Mouse (Mus musculus): ENCODE data around the gene Rgs12.

The Rgs12 gene

DNA sequence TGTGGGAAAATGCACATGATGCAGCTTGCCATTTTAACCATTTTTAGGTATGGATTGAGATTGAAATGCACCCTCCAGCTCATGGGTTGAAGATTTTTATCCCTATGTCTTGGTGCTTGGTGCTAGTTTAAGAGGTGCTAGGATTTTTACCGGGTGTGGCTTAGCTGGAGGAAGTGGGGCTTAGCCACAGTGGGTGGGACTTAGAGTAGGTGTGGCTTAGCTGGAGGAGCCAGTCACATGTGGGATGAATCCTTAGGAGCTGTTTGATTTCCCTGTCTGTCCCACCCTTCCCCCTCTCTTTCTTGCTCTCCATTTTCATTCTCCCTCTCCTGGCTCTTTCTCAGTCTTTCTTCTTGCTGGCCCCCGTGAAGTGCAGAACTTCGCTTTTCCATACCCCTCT lies 32.5 kb downstream of the Rgs12 start:
- DNase-seq, result no peak

DNA sequence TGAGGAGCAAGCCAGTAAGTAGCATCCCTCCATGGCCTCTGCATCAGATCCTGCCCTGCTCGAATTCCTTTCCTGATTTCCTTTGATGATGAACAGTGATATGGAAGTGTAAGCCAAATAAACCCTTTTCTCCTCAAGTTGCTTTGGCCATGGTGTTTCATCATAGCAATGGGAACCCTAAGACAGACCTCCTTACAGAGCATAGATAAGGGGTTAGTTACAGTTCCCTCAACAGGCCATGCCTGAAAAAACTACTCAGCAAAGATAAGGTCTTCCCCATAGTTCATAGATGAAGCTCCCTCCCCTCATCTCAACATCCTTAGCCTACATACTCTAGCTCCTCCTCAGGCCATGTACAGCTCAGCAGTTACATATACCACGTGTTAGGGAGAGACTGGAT lies 35.7 kb downstream of the Rgs12 start:
- no peak for DNase-seq

DNA sequence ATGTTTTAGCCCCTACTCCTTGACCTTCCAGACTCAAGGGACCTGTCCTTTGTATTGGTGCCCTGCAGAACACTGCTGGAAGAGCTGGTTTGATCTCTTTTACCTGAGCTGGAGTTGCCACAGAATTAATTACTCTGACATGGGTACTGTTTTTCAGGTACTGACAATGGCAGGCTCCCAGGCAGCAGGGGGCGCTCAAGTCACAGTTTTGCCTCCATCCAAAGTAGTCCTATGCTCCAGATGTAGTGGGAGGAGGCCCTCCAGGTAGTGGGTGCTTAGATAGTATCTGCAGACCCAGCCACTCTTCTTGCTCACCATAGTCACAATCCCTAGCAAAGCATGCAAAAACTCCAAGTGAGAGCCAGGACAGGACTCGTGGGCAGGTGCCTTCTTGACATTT lies 36.6 kb downstream of the Rgs12 start:
- DNase-seq, result peak; percentile 83 to 95

DNA sequence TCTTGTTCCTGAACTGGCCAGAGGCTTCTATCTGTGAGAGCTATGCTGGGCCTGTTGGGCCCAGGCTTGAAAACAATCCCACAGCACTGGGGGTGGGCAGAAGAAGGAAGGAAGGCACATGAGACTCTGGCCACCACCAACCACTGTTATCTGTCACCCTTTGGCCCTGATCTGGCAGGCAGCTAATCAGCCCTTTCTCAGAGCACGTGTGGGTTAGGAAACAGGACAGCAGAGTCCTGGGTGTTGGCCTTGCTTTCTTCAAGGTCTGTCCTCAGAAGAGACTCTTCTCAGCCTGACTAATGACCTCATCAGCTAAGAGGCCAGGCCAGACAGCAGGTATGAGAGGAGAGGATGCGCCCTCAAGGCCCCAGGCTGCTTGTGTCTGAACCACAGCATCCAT lies 38.2 kb downstream of the Rgs12 start:
- DNase-seq, result no peak

DNA sequence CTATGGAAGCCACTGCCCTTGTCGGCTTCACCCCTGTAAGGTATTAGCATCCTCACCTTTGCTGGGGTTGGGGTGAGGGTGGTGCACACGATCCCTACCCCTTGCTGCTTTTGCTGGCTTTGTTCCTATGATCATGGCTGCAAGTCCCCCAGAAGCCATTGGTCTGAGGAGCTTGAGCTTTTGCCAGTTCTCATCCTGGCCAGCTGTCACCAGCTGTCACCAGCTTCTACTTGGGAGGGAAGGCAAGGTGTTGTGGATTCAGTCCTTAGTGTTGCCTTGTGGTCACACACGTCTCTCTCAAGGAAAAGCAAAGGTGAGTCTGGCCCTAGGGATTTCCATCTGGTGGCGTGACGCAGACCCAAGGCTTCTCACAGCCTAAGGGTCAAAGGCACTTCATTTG lies 39.4 kb downstream of the Rgs12 start:
- DNase-seq, result no peak

DNA sequence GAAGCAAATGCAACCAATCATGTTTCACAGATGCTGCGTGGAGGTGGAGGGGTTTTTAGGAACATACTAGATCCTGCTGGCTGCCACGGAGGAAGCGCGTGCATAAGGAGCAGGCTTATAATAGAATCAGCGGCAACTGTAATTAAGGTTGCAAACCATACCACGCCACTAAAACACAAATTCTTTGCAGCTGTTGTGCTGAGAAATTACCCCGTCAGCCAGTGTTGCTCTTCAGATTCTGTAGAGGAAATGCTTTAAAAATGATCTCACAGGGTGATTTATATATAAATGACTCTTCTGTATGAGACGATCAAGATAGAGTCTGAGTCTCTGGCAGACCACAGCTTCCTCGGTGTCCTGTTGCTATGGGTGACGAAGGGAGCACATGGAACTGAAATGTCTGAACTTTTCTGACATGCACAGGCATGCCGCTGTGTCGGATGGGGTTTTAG lies 40.1 kb downstream of the Rgs12 start:
- no peak for DNase-seq

DNA sequence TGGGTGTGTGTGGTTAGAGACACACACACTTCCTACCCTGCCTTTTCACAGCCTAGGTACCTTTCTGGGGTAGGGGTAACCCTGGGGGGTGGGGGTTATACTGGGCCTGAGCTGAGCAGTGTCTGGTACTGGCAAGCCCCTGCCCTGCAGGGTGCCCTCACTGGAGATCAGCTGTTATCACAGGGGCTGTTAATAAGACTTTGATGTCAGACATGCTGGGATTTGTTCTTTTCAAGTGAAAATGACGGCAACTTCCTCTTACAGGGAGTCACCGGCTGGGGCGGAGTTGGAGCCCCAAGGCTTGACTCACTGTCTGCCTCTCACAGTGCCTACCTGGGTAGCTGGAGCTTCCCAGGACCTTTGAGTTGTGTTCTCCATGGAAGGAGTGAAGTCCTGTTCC lies 49.5 kb downstream of the Rgs12 start:
- no peak for DNase-seq

DNA sequence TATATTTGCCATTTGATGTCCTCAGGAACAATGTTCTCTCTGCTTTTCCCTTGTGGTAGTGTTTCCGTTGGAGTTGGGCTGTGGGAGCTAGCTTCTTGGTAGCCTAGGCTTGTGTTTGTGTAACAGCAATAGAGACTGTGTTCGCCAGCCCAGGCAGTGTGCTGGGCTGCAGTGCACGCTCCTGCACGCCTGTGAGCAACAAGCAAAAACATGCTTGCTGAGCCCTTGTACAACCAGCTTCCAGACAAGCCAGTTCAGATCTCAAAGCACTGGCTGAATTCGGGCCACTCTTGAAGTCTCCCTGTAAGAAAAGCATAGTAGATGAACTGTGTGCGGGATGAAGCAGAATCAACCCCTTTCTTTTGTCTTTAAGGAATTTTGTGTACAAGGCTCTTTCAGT lies 50.0 kb downstream of the Rgs12 start:
- DNase-seq, result no peak

DNA sequence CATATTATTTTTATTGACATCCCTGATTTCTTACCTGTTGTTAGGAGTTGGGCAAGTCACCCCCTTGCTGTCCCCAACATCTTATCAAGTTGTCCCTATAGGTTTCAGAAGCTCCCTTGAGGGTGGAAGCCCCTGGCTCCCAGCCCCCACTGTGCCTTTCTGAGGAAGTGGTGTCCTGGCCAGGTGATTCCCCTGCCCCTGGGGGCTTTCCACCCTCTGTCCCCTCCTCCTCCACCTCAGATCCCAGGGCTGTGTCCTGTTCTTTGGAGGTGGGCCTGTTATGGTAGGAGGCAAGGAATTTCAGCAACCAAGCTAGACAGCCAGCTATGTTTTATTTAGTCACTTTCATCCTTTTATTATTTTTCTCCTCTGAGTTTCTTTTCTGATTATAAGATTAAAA lies 51.1 kb downstream of the Rgs12 start:
- no peak for DNase-seq

DNA sequence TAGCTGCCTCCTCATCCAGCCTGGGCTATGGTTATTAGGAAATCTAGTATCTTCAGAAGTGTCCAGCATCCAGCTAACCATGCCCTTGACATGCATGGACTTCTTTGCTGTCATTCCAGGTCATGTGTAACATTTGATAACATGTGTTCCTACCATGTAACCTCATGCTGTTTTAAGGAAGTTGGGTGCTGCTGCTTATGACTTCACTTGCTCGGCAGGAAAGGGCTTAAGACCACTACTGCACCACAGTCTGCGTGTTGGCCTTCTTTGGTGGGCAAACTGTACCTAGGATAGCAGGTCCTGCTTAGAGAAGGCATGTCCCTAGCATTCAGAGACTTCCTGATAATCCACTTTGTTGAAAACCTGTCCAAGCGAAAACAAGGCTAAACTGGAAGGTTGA lies 51.9 kb downstream of the Rgs12 start:
- no peak for DNase-seq

DNA sequence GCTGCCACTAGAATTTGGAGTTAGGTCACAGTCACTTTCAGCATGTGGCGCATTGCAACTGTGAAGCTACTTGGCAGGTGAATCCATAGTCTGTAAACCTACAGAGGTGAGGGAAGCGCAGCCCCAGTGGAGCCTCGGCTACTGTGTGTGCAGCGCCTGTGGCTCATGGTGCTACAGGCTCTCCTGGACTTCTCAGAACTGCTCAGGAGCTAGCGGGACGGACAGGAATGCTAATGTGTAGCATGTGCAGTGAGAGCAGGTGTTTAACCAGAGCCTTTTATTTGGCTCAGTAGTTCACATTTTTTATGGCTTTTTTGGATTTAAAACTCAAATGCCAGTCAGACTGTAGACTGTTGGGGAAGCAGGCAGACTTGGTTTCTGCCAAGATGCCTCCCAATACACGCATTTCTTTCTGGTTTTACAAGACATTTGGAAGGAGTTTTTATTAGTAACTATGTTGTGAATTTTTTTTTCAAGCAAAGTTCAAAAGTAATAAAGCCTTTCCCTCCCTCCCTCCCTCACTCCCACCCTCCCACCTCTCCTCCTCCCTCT lies 54.4 kb downstream of the Rgs12 start:
- peak in 1 of 2 experiments; percentile 14 for DNase-seq

DNA sequence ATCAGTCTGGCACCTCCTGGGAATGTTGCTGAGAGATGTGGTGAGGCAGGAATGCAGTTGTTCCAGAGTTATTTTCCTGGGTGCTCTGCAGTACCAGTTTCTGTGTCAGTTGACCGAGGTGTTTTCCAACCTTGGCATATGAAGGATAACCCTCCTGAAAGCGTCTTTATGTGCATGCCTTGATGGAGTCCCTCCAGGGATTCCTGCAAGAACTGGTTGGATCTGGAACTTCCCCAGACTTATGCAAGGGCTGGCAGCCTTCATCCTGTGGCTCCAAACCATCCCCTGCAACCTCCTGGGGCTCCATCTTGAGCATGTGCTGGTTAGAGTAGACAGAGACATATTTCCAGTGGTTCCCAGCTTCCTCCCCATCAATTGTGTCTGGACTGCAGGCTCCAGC lies 55.5 kb downstream of the Rgs12 start:
- DNase-seq, result no peak

DNA sequence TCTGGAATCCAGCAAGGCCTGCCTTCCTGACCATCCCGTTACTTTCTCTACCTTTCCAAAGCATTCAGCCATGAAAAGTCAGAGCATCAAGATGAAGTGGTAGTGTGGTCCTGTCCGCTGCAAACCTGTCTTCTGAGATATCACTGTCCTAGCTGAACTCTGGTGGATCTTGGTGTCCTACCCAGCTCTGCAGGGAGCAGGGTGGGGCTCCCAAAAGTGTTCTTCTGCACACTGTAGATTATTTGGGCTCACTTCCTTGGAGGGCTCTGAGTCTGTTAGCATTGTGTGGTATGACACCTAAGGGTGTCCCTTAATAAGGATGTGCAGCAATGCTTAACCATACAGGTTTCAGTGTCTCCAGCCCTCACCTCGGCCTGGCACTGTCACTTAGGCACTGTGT lies 56.4 kb downstream of the Rgs12 start:
- DNase-seq, result no peak

DNA sequence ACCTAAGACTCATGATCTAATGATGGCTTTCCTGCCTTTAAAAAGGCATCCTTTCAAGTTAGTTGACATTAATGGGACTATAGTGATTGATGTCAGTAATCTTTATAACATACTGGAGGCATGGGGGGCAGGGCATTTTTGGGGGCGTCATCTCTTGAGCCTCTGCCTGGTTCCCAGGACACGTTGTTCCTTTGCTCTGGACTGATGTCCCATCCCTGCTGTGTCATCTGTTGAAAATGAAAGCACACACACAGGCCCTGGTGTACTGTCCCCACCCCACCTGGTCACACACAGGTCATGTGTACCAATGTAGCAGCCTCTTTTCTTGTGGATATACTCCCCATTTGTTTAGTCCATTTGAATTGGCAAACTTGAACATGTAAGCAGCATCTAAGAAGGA lies 57.4 kb downstream of the Rgs12 start:
- no peak for DNase-seq

DNA sequence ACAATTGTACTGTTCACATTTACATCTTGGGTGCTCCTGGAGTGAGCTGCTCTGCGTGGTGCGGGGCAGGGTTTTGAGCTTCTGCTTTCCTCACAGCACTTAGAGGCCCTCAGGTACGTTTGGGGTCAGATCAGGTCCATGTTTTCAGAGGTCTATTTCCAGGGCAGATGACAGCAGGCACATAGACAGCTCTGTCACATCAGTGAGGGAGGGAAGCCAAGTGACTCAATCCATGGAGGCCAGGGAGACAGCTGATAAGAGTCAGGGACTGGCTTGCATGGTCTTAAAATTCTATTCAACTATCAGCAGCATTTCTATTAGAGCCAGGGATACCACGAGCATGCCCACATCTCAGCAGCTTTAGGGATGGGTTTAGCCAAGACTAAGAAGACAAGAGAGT lies 59.9 kb downstream of the Rgs12 start:
- no peak for DNase-seq

DNA sequence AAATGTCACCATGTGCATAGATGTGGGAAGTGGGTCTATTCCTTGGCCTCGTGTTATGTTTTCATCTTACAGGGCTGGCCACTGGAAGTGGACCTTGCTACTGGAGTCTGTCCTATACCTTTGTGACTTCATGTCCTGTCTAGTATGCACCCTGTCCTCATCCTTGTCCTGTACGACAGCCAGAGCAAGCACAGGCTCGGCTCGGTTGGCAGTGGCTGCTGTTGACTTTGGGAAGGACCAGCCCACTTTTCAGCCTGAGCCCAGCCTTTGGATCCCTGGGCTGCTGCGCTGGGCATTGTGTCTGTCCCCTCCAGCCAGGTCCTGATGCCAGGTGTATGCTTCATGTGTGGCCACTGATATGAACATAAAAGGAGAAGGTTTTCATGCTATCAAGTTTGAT lies 61.4 kb downstream of the Rgs12 start:
- DNase-seq, result no peak

DNA sequence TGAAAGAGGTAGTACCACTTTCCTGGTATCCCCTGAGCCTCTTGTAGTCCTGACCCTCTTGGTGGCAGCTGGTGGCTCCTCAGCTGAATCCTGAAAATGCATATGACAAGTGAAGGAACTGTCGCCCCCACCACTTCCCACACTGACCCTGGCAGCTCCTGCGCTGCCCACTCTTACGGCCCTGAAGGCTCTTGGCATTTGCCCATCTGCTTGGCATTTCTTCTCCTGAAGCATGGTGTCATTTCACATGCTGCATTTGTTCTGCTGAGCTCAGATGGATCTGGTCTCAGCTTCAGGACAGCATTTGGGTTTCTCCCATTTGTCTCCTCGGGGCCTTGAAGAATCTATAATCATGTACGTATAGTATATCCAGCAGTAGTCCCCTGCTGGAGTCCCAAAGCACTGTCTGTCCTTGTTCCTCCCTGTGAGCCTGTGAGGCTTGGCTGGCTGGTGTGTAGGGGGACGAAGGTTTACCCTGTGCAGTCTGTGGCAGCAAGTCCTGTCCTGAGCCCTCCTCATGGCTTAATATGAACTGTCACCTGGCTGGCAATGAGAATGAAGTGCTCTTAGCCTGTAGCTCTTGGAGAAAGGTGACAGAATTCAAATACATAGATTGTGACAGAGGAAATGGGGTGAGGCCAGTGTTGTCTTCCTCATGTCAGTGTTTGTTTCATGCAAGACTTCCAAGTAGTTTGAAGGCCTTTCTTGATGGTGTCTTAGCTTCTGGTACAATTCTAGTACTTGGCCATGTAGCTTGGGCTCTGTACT lies 62.1 kb downstream of the Rgs12 start:
- no peak for DNase-seq

DNA sequence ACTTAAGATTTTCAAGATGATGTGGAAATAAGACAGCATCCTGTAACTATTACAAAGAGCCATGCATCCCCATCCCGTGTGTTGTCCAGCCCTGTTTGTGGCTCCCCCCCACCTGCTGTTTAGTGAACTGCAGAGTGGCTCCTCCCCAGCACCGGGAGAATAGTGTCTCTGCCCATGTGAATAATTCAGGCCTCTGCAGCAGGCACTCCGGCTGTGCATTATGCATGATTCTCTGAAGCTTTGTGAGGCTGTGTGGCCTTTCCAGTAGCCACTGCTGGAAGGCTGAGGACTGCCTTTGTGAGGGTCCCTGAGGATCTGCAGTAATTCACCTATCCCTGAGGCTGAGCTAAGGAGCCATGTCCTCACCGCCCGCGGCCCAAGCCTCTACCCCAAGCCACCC lies 64.8 kb downstream of the Rgs12 start:
- DNase-seq, result no peak

DNA sequence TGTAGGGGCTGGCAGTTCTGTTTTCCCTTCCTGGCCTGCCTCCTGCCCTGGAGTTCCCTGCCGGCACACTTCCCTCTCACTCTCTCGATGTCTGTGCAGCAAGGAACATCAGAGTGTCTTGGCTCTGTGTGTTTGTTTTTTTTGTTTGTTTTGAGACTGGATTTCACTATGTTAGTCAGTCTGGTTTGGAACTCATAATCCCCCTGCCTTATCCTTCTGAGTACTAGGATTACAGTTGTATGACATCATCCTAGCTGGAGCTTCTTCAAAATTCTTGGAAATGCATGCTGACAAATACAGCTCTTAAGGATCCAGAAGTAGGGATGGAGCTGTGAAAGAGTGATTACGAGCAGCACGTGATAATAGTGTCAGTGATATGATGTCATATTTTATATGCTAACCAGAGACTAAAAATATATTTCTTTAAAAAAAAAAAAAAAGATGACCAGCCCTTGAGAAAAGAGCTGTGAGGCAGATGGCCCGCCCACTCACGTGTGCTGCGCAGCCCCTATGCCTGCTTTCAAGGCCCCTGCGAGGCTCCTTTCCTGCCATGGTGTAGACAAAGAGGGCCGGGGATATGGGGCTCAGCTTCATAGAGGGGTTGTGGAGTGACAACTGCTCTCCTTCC lies 70.5 kb downstream of the Rgs12 start:
- DNase-seq, result no peak

DNA sequence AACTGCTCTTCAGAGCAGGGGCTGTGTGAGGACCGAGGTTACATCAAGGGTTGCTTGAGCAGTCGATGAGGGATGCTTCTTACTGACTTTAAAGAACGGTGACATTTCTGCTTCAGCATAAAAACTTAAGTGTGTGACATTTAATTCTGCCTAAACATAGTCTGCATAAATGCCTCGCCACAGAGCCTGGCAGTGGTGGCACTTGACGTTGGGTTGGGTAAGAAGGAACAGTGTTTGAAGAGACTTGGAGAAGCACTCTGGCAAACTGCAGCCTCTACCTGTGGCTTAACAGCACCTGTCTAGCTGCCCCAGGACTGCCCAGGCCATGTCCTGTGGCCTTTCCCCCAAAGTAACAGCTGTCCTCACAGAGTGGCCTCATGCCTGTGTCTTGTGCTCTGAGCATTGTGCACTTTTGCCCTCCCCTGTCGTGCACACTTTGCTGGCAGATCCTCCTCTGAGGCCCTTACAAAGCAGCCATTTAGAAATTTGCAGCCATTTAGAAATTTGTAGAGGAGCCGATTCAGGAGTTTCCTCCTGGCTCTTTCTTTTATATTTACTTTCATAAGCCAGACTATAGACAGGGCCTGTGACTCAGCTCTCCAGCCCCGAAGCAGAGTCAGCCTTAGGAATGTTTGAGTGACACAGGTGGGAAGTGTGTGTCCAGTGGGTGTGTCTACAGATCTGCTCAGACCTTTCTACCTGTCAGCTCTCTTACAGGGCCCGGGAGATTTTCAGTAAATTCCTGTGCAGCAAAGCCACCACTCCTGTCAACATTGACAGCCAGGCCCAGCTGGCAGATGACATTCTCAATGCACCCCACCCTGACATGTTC lies 71.4 kb downstream of the Rgs12 start:
- DNase-seq, result no peak

DNA sequence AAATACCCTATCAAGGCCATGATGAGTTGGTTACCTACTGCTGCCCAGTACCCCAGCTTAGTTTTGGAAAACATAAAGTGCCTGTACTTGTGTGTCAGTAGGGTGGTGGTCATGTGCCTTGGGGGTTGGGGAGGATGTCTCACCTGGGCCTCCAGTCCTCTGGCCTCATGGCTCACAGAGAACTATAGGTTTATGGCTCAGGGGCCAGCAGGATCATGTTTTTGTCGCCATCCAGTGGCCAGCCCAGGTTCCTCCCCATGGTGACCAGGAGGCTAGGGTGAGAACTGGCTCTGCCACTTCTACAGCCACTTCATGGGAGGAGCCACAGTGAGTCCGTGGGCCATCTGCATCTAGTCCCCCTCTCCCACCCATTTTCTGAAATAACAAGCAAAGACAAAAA lies 75.7 kb downstream of the Rgs12 start:
- DNase-seq, result peak; percentile 47 to 81

DNA sequence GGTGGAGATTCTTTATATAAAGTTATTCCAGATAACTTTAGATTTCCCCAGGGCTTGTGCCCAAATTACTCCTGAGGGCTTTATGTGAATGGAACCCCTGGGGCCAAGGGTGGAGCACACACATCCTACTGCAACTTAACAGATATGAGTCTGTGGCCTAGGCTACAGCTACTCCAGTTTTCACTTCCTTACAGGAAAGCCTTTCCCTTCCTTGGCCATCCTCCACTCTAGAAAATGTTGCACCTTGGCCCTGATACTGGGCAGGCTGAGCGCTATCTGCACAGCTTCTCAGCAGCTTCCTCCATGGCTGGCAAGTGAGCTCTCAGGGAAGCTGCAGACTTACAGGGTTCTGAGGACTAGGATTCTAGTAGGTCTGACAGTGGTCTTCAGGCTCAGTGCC lies 80.1 kb downstream of the Rgs12 start:
- DNase-seq, result no peak

DNA sequence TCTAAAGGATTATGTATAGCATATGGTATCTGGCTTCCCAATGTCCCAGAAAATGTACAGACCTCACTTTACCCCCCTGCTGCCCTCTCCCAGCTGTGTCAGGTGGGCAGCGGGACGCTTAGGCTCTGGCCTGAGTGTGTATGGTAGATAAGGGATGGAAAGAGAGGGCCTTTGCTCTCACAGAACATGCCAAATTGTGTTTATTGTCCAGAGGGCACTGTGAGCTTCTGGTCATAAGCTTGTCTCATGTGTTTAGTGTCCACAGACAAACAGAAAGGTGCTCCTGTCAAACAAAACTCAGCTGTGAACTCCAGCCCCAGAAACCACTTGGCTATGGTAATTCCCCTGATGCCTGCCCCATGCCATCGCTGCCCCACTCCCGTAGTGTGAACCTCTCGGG lies 80.5 kb downstream of the Rgs12 start:
- no peak for DNase-seq

DNA sequence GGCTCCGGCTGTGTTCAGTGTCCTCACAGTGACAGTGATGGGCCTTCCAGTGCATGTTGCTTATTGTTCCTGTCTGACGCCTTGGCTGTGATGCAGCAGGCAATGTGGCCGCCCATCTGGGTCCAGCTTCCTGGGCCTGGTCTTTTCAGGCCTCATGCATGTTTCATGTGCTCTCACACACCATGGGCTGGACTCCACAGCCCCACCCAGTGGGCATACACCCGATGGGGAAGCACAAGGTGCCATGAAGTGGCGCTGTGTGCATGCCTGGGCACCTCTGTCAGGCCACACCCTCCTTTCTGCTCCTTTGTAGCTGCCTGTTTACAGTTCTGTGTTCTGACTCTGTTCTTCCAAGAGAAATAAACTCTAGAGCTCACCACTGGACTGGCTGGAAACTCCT lies 83.8 kb downstream of the Rgs12 start:
- DNase-seq, result peak in 1 of 2 experiments; percentile 45
